Mouse (Mus musculus) liver (tissue): Measurements from ENCODE around the gene Ptprb.

ENCODE experiments used
- DNase-seq: peaks from one replicate; pipeline ENCODE4 v3.0.0-alpha.2; 2020; ENCODE audit warnings: mixed read lengths

Gene Ptprb

GRCm38 (mm10) chr10:116382826-116383685 is 107.7 kb downstream of the Ptprb start:
- no peak for DNase-seq

GRCm38 (mm10) chr10:116384401-116384800 is 109.1 kb downstream of the Ptprb start:
- no peak for DNase-seq

GRCm38 (mm10) chr10:116386391-116386885 is 111.1 kb downstream of the Ptprb start:
- DNase-seq = no peak

GRCm38 (mm10) chr10:116388840-116389239 is 113.5 kb downstream of the Ptprb start:
- no peak for DNase-seq

GRCm38 (mm10) chr10:116393790-116394475 is 118.6 kb downstream of the Ptprb start:
- no peak for DNase-seq

DNA sequence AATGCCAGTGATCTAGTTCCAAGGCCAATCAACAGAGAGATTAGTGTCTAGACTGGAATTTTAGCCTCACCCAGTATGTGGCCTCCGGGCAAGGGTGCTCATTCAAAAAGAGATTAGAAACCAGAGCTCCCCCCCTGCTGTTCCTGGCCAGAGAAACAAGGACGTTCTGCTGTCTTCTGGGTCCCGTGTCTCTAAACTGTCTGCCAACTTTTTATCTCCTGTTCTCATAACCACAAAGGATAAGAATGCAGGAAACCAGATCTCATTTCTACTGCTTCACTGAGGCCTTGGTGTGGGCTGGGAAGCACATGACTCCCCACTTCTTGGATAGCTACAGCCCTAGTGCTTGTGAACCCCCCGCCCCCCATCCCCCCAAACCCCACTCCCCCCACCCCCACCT is 119.3 kb downstream of the Ptprb start:
- peak; percentile 6 for DNase-seq

DNA sequence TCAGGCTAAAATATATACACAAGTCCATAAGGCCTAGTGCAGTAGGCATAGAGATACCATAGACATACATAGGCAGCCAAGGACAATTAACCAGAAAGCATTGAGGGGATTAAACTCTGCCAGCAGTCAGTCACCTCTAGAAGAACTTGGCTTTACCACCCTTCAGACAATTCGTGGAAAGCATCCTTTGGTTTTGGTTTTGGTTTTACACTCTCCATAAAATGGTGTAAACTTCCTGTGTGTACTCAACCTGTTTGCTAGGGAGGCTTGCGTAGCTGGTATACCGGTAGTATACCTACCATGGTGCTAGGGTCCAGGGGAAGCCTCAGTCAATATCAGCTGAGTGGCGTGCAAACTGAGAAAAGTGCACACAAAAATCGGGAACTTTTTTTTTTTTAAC is 121.0 kb downstream of the Ptprb start:
- DNase-seq = no peak

GRCm38 (mm10) chr10:116396966-116397365 is 121.6 kb downstream of the Ptprb start:
- DNase-seq = no peak

DNA sequence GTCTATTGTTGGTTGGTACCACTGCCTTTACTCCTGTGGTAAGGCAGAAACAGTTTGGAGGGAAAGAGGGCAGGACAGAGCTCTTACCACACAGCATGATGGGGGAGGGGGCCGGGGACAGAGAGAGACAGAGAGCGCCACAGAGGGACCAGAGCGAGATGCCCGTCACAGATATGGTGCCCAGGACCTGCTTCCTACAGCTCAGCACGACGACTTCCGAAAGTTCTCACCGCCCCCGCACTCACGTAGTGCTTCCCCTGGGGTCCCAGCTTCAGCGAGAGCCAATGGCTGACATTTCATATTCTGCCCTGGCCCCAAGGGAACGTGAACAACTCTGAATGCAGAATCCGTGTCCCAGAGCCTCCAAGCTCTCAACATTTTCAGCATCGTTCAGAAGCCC is 122.2 kb downstream of the Ptprb start:
- no peak for DNase-seq

GRCm38 (mm10) chr10:116397973-116398372 is 122.7 kb downstream of the Ptprb start:
- no peak for DNase-seq

DNA sequence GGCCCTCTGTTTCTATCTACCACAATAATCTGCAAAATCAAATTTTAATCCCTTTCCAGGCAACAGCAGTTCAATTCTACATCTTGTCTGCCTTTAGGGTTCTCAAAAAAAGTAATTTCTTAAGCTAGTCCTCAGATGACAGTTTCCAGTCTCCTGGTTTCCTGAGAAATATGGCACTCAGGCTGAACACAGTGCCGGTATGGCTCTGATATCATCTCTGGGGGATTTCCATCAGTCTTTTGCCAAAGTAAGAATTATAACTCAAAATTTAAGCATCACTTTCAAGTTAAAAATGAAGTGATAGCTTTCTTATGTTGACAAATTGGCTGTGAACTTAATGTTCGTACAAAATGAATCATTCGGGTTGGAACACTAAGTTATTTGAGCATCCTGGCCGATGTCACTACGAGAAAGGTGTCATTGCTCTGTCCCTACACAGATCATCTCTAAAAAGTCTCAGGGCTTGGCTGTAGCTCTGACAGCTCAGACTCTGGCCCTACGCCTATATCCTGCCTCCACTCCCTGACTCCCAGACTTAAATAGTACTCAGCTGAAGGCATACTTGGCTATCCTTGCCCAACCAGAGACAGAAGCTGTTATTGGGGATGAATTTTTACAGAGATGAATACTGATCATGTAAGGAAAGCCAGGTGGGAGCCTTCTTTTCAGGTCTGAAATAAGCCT is 127.6 kb downstream of the Ptprb start:
- DNase-seq = no peak

GRCm38 (mm10) chr10:116403679-116404078 is 128.4 kb downstream of the Ptprb start:
- DNase-seq = no peak

GRCm38 (mm10) chr10:116405011-116405410 is 129.7 kb downstream of the Ptprb start:
- no peak for DNase-seq

- no peak for DNase-seq
These were observed 132.5 kb downstream of the Ptprb start for GRCm38 (mm10) chr10:116407684-116408359.

DNA sequence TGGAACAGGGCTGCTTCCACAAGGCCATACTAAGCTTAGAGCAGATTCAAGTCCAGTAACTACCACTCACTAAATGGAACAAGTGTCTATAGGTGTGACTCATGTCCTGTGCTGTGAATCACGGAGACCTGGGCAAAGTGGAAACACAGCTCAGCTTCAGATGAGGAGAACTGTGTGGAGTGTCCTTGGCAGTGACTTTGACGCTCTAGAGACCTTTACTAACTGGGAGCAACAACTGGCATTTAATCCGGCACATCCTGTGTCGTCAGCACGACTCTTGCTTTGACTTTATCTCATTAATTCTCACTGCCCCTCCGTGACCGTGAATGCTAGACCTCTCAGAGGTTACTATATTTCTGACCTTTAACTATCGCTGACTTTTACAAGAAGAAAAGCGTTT is 135.5 kb downstream of the Ptprb start:
- DNase-seq = no peak

GRCm38 (mm10) chr10:116416142-116416541 is 140.8 kb downstream of the Ptprb start:
- no peak for DNase-seq

GRCm38 (mm10) chr10:116416726-116417125 is 141.4 kb downstream of the Ptprb start:
- DNase-seq = no peak

DNA sequence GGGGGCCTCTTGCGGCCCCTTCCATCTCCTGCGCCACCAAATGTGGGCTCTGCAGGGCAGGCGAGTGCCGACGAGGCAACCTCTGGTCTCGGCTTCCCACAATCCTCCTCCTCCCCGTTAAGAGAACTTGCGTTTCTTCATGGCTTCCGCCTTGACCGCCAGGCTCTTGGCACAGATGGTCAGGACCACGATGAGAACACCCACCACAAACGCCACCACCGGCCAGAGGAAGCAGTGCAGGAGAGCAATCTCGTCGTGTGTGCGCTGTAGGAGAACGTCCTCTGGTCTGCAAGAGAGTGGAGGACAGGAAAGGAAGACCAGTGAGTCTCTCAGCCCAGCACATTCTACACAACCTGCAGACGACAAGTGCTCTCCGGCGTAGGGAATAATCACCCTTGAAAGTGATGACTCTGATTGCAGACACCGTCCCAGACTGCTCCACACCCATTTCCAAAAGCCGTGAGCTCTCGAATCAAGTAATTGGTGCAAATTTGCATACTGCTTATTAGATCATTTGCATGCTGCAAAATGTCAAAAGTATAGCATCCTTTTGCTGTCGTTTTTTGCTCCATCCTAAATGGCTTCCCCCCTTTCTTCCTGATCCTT is 142.9 kb downstream of the Ptprb start:
- DNase-seq = no peak

GRCm38 (mm10) chr10:116420976-116421375 is 145.7 kb downstream of the Ptprb start:
- no peak for DNase-seq

DNA sequence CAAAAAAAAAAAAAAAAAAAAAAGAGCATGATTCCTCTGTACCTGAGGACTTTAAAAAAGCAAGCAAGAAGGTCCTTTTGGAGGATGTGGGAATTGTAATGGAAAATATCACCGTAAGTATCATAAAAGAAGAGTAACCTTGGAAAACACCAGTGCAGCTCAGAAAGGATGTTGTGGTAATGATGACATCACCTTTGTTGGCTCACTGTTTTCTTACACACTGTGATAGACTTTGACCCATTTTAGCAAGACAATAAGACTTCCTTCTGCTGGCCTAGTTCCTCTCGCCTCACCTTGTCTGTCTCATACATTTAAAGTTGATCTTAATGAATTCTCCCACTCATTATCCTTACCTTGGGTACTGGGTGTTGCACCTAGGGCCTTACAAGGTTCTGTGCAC is 147.2 kb downstream of the Ptprb start:
- no peak for DNase-seq

- DNase-seq = no peak
These were observed 149.6 kb downstream of the Ptprb start for GRCm38 (mm10) chr10:116424921-116425320.

- no peak for DNase-seq
These were observed 150.9 kb downstream of the Ptprb start for GRCm38 (mm10) chr10:116426176-116426575.
